Mouse (Mus musculus): ENCODE results near the gene Zfp369.
"Not testable (repeated sequence)": the region's sequence is repeated elsewhere in the genome, so short reads cannot be mapped to it uniquely, and the experiment has no call there.

The Zfp369 gene

DNA sequence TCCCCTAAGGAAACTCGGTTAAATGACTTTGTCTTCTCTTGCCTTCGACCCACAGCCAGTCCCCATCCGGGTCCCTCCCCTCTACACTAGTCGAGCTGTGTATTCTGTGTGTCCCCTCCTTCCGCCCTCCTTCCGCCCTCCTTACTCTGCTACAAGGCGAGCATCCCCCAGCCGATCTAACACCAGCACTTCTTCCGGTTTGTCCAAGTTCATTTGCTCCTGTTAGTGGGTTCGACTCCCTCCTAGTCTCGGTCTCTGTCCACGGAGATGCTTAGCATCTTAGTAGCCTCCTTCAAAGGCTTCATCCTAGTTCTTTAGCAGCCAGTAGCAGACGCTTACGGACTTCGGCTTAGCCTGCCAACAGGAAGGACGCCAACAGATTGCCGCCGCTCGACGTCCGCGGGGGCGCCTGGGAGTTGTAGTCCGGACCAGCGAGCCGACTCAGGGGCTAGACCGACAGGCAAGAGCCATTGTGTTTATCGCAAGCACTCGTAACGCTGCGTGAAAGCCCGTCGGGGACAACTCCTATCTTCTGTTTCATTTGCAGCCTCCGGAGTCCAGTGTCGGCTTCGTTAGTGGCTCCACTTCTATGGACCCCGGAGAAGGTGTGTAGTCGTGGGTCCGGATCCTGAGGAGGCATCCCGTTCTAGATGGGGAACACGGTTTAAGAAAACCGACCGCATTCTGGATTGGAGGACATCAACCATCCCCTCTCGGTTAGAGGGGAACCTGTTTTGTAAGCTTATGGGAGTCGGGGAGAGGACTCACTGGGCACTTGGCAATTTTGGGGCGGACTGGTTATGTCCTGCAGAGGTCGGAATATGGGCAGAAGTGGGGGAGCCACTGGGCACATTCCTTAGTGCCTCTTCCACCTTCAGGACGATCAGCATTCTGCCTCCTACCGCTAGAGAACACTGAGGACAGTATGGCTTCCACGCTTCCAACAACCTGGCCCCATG lies at the start of gene Zfp369:
TSS of gene Zfp369 (plus strand) at position 432 of the 959 bp plus-strand sequence.
- peak; percentile 94 for DNase-seq (ENCODE audit: low read depth)

DNA sequence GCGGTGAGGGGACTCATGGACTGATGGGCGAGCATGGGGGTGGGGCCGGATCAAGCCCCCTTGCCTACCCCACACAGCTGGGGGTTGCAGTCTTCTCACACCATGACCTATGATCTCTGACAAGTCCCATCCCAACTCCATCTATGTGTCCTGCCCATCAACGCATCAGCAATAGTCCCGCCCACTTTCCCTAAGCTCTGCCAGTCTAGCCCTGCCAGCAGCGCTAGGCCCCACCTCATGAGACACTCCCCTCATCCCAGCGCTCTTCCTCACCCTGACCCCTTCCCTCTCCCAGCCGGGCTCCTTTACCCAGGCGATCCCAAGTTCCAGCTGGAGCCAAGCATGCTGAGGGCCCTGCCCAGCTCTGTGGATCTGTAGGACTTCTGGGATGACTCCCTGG lies 41.4 kb upstream of the Zfp369 start:
- no peak for DNase-seq (ENCODE audit: low read depth)

DNA sequence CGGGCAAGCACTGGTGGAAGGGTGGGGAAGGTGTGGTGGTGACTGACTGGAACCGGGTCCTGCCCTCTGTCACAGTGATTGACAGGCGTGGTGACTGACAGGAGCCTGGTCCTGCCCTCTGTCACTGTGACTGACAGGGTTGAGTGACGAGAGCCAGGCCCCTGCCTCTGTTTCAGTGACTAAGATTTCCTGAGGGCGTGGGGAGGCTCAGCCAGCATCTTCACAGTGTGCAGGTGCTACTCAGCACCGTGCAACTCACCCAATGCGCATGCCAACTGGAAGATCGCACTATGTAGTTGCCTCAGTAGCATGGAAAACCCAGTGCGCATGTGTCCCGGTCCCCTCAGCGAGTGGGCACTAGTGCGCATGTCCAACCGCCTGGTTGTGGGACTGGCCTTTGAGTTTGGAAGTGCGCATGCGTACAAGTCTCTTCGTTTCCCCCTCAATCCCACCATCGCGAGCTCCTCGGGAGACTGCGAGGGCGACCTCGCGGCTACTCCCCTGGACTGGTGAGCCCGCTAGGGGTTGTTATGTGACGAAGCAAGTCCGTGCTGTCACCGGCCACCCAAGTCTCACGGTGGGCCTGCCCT lies 38.0 kb upstream of the Zfp369 start:
- peak; percentile 99 for DNase-seq (ENCODE audit: low read depth)

- DNase-seq (ENCODE audit: low read depth): peak; percentile 96
Measured at GRCm38 (mm10) chr13:65241099-65241626, 37.5 kb upstream of the Zfp369 start.

DNA sequence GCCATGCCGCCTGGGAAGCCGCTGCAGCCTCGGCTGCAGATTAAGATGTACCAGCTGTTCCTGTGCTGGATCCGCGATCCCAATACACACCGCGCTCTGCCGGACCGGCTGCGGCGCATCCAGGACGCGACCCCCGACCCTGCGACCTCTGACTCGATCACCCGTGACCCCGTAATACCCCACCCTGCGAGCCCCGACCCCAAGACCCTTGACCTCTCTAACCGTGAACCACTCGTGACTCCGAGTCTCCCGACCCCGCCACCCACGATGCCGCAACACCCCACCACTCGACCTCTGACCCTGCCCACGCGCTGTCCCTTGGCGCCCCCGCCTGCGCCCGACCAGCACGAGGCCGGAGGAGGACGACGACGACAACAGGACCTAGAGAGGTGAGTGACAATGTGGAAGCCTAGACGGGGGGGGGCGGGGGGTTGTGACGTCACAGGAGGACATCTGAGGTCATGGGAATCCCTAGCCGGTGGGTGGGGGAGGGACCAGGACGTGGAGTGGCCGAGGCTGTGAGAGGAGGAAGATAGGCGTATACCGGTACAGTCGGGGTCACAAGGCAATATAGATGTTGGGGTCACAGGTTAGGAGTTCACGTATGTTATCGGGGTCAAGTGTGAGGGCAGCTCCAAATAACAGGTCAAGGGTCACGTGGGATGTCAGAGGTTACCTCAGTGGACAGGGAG lies 36.8 kb upstream of the Zfp369 start:
- DNase-seq (ENCODE audit: low read depth): peak; percentile 83

DNA sequence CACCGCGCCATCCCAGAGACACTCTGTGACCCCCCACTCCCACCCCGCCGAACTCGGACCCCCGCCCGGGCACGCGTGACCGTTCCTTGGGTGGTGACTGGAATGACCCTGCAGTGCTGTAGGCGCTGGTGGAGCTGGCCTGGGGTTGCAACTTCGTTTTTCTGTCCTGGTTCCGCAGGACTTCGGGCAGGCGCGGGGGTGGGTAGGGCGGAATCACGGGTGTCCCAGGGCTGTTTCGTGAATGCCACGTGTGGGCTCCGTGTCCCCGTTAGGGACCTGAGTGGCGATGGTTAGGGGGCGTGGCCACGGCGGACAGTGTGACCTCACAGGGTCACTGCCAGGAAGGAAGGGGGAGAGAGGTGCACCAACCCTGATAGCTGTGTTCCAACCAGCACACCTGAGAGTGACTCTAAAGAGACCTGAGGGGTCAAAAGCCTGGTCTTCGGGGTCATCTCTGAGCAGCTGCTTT lies 36.3 kb upstream of the Zfp369 start:
- peak; percentile 34 for DNase-seq (ENCODE audit: low read depth)

DNA sequence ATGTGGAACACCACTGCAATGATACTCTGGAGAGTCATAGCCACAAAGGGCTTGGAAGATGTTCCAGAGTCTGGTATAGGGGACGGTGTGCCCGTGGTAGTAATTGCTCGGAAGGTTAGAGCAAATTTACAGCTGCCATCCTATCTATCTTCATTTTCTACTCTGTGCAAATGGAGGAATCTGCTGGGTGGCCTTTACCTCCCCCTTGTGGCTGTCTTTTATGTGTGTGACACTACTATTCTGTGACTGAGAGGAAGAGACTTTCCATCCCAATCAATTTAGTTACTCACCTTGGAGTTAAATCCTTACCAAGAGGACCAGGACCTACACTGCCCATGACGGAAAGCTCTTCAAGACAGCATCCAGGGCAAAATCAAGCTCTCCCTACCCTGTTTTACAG lies 35.3 kb upstream of the Zfp369 start:
- peak; percentile 67 for DNase-seq (ENCODE audit: low read depth)

- no peak for DNase-seq (ENCODE audit: low read depth)
Measured at GRCm38 (mm10) chr13:65258175-65258954, 20.2 kb upstream of the Zfp369 start.

DNA sequence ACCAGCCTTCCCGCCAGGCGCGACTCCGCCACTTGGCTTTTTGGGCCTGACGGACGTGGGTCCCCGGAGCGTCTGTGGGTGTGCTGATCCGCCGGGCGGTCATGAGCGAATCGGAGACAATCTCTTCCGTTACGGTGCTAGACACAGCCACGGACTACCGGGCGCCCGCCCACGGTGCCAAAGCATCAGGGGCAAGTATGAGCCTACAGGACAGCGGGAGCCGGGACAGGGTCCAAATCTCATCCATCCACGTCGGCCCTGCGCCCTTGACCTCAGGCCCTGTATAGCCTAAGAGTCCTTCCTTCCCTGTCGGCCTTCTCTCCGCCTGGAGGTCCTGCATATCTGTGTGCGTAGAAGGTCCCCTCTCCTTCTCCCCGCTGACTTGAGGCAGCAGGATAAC lies 19.4 kb upstream of the Zfp369 start, which contains the start of gene Gm10775:
TSS of gene Gm10775 (plus strand) at position 301 of the 400 bp plus-strand sequence.
- DNase-seq (ENCODE audit: low read depth): no peak

- DNase-seq (ENCODE audit: low read depth): no peak
Measured at GRCm38 (mm10) chr13:65262086-65262485, 16.5 kb upstream of the Zfp369 start.

GRCm38 (mm10) chr13:65277994-65278382 lies 626 bp upstream of the Zfp369 start:
- DNase-seq (ENCODE audit: low read depth): no peak

DNA sequence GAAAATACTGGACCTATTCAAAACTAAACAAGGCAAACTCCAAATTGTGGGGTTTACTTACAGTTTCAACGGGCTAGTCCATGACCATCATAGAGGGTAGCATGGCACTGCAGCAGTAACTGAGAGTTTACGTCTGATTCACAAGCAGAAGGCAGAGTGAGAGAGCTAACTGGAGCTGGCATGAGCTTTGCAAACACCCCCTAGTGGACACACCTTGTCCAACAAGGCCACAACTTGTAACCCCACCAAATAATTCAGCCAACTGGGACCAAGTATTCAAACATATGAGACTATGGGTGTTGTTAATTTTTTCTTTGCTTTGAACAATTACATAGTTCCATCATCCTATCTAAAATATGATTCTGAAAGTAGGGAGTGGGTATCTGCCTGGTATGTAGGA lies 8.2 kb downstream of the Zfp369 start:
- peak; percentile 37 for DNase-seq (ENCODE audit: low read depth)

DNA sequence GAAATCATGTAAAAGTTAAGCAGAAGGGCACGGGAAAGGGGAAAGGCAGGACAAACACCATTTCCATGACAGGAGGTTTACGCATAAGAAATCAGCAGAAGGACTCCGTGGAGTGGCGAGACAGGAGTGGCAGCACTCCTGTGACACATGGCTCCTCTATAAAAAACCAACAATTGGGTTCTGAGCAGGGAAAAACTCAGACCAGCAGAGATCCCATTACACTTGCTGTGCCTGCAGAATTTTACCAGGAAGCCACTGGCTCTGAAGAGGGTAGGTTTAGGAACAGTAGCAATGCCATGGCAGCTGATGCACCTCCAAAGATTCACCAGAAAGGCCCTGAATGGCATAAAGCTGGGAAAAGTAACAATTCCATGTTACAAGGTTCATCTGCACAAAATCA lies 17.7 kb downstream of the Zfp369 start:
- no peak for DNase-seq (ENCODE audit: low read depth)

GRCm38 (mm10) chr13:65310849-65311248 lies 32.2 kb downstream of the Zfp369 start:
- peak; percentile 65 for DNase-seq (ENCODE audit: low read depth)

- no peak for DNase-seq (ENCODE audit: low read depth)
Measured at GRCm38 (mm10) chr13:65311311-65311755, 32.7 kb downstream of the Zfp369 start.

DNA sequence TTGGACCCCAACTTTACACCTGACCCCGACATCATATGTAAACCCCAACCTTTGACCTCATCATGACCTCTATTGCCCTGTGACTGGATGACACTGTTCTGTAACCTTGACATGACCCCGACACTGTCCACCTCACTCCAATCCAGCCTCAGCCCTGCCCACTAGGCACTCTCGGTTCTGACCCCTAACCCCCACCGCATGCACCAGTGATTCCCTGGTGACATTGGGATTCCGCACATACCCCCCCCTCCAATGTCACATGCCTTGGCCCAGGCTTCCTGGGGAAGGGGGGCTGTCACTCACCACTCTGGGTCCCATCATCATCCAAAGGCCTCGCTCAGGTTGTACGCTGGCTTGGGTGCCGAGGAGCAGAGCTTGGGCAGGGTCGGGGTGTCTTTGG lies 33.2 kb downstream of the Zfp369 start:
- no peak for DNase-seq (ENCODE audit: low read depth)

DNA sequence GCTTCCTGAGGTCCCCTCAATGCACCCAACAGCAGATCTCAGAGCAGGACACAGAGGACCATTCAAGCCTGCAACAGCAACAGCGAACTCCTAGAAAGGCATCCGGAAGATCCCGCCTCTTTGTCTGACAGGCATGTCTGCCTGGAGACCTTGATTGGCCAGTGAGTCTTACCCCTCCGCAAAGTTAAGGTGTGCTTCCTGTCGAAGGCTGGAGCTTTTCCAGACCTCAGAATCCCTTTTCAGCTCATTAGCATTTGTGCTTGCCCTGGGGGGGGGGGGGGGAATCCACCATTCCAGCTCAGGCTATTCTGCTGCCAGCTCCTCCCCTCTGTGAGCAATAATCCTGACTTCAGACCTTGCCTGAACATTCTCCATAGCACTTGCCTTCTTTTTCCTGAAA lies 69.9 kb downstream of the Zfp369 start:
- not testable (repeated sequence) for DNase-seq (ENCODE audit: low read depth)

- DNase-seq (ENCODE audit: low read depth): not testable (repeated sequence)
Measured at GRCm38 (mm10) chr13:65351768-65352167, 73.2 kb downstream of the Zfp369 start.

Measured in induced T-regulatory cell, adult 2 months (primary cell).